Mouse (Mus musculus): ENCODE measurements at regions not wholly inside any gene's neighbourhood (a gene's known extent, or its start where the extent isn't known, plus 50 kb on each side); places are given as distances from the start of the nearest gene placed in this dataset.

GRCm38 (mm10) chr12:37632368-37632767 lies 185.2 kb upstream of the Dgkb start:
- no peaks in the 10 kb centered on the region for H3K27me3 ChIP-seq
- ATAC-seq (no peak), DNase-seq (ENCODE audit: low read depth, low spot score) (no peak)
- ChIA-PET POLR2A (no interaction called here), CTCF (no interaction called here)
- TF ChIP-seq CTCF (IDR thresholded peaks at IDR 0.05), result no peak
- in situ Hi-C loops (cut with MboI; ENCODE audit: low pct_unique_long_range_greater_than_20kb), result no loop called here

- in situ Hi-C loops (cut with MboI; ENCODE audit: low pct_unique_long_range_greater_than_20kb), result no loop called here
- POLR2A ChIA-PET, result no interaction called here
- TF ChIP-seq CTCF (IDR thresholded peaks at IDR 0.05), result no peak
- DNase-seq (ENCODE audit: low read depth, low spot score), result no peak
- CTCF ChIA-PET, result no interaction called here
- no peaks in the 10 kb centered on the region for H3K27me3 ChIP-seq
- ATAC-seq, result no peak
Observed at GRCm38 (mm10) chr12:37633286-37633685, 184.2 kb upstream of the Dgkb start.

GRCm38 (mm10) chr12:37646186-37646585 lies 171.3 kb upstream of the Dgkb start:
- no peak for ATAC-seq
- POLR2A ChIA-PET, result no interaction called here
- DNase-seq (ENCODE audit: low read depth, low spot score), result no peak
- TF ChIP-seq CTCF (IDR thresholded peaks at IDR 0.05), result no peak
- no peaks in the 10 kb centered on the region for H3K27me3 ChIP-seq
- in situ Hi-C loops (cut with MboI; ENCODE audit: low pct_unique_long_range_greater_than_20kb), result no loop called here
- CTCF ChIA-PET, result no interaction called here

GRCm38 (mm10) chr12:37653287-37653686 lies 164.2 kb upstream of the Dgkb start:
- no peak for ATAC-seq
- no peak for TF ChIP-seq CTCF (IDR thresholded peaks at IDR 0.05)
- H3K27me3 ChIP-seq, result no peaks in the 10 kb centered on the region
- in situ Hi-C loops (cut with MboI; ENCODE audit: low pct_unique_long_range_greater_than_20kb), result no loop called here
- CTCF ChIA-PET, result interaction anchor here (1.0 kb wide), 1 partner anchor 35 kb away, joined by 3 read pairs; no protein-coding TSS in a partner anchor
- POLR2A ChIA-PET, result no interaction called here
- DNase-seq (ENCODE audit: low read depth, low spot score), result no peak

- H3K27me3 ChIP-seq, result no peaks in the 10 kb centered on the region
- ChIA-PET CTCF (no interaction called here), POLR2A (no interaction called here)
- in situ Hi-C loops (cut with MboI; ENCODE audit: low pct_unique_long_range_greater_than_20kb), result no loop called here
- ATAC-seq (no peak), DNase-seq (ENCODE audit: low read depth, low spot score) (no peak)
- TF ChIP-seq CTCF (IDR thresholded peaks at IDR 0.05), result no peak
Observed at GRCm38 (mm10) chr12:37654256-37654655, 163.3 kb upstream of the Dgkb start.

- no peaks in the 10 kb centered on the region for H3K27me3 ChIP-seq
- POLR2A ChIA-PET, result no interaction called here
- ATAC-seq, result no peak
- CTCF ChIA-PET, result no interaction called here
- DNase-seq (ENCODE audit: low read depth, low spot score), result no peak
- no peak for TF ChIP-seq CTCF (IDR thresholded peaks at IDR 0.05)
- in situ Hi-C loops (cut with MboI; ENCODE audit: low pct_unique_long_range_greater_than_20kb), result no loop called here
Observed at GRCm38 (mm10) chr12:37660016-37660415, 157.5 kb upstream of the Dgkb start.

- DNase-seq (ENCODE audit: low read depth, low spot score), result no peak
- in situ Hi-C loops (cut with MboI; ENCODE audit: low pct_unique_long_range_greater_than_20kb), result no loop called here
- H3K27me3 ChIP-seq, result no peaks in the 10 kb centered on the region
- POLR2A ChIA-PET, result no interaction called here
- ATAC-seq, result no peak
- TF ChIP-seq CTCF (IDR thresholded peaks at IDR 0.05), result no peak
- CTCF ChIA-PET, result interaction anchor here (0.8 kb wide), 1 partner anchor 10 kb away, joined by 3 read pairs; no protein-coding TSS in a partner anchor
Observed at GRCm38 (mm10) chr12:37682455-37683110, 134.9 kb upstream of the Dgkb start.

- in situ Hi-C loops (cut with MboI; ENCODE audit: low pct_unique_long_range_greater_than_20kb), result no loop called here
- ChIA-PET POLR2A (no interaction called here), CTCF (interaction anchor here (1.2 kb wide), 1 partner anchor 10 kb away, joined by 3 read pairs; no protein-coding TSS in a partner anchor)
- no peak for DNase-seq (ENCODE audit: low read depth, low spot score)
- TF ChIP-seq CTCF (IDR thresholded peaks at IDR 0.05), result no peak
- no peaks in the 10 kb centered on the region for H3K27me3 ChIP-seq
- ATAC-seq, result no peak
Observed at GRCm38 (mm10) chr12:37692584-37692983, 124.9 kb upstream of the Dgkb start.
